Mouse (Mus musculus): ENCODE measurements around the gene Sdhb.

Sdhb gene

GRCm38 (mm10) chr4:141016311-141016710, 55.3 kb downstream of the Sdhb start:
- DNase-seq = no peak

GRCm38 (mm10) chr4:141017657-141018436, 56.8 kb downstream of the Sdhb start:
- no peak for DNase-seq

GRCm38 (mm10) chr4:141020220-141020619, 59.2 kb downstream of the Sdhb start:
- DNase-seq = no peak

DNA sequence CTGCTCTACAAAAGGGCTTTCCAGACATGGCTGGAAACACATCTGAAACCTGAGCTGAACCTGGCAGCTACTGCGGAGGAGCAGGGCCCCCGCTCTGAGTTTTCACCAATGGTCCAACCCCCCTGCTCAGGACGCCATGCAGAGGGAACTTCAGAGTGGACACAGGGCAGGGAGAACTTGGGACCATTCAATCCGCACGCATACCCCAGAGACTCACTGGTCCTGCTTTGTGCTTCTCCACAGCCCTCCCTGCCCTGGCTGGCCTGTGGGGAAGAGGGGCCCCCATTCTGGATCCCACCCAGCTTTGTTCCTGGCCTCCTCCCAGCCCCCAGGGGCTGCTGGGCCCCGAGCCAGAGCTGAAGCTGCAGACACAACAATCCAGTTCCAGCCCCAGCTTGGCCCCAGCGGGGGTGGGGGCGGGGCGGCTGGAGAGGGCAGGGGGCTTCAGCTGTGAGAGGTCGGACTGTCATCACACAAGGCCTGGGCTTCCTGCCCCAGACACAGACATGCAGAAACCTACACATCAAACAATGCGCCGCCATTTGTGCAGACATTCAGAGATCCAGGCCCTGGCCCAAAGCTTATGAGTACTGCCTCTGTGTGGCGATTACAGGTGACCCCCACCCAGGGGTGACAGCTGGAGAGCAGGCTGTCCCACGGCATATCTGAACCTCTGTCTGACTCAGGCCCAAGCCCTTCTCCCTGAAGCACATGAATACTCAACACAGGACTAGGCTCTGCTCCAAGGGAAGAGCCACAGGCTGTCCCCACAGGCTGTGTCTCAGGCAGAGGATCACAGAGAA, 60.0 kb downstream of the Sdhb start:
- DNase-seq = no peak

GRCm38 (mm10) chr4:141021614-141021929, 60.6 kb downstream of the Sdhb start:
- no peak for DNase-seq

DNA sequence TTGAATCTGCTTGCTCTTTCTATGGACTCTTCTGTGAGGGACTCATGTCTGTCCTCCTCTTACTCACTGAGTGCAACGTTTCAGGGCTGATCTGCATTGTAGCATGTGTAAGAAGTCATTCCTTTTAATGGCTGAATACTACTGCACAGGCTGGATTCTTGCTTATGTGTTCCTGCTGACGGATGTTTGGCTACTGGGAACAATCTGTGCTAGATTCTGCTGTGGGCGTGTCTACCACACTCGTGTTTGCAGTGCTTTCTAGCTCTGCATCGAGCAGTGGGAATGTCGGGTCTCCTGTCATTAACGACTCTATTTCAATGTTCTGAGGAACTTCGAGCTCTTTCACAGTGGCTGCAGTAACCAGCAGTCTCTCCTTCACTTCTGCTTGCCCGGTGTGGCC, 63.0 kb downstream of the Sdhb start:
- no peak for DNase-seq

- DNase-seq = no peak
These were observed 64.0 kb downstream of the Sdhb start for GRCm38 (mm10) chr4:141024992-141025391.
